Mouse (Mus musculus) spleen, adult 12 weeks (tissue): Measurements from ENCODE around the gene Spef1.

Experiments
- DNase-seq: peaks from one replicate; pipeline ENCODE4 v3.0.0; 2022; ENCODE audit warnings: low spot score

Spef1 gene

DNA sequence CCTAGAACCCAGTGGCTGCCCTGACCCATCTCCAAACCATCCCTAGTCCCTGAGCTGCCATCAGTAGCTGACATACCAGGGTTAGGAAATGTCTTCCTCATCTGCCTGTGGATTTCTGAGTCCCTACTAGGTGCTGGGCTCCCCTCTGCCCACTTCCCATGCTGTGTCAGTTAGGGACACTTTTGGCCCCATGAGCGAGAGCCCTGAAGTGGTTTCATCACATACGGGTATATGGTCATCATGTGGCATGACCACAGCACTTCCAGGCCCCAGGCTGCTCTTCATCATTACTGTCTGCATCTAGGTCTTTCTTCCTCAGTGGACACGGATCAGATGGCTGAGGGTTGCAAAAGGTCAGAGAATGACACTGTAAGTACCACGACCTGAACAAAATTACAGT lies 19.7 kb upstream of the Spef1 start, which contains the start of gene Ap5s1:
Gene Ap5s1 (plus strand): TSS at position 301 of the 400 bp plus-strand sequence.
- DNase-seq = no peak

- DNase-seq = peak; percentile 57
These were observed 18.6 kb upstream of the Spef1 start for GRCm38 (mm10) chr2:131205521-131206182.

- DNase-seq = peak; percentile 35
These were observed 17.4 kb upstream of the Spef1 start for GRCm38 (mm10) chr2:131204410-131204981.

DNA sequence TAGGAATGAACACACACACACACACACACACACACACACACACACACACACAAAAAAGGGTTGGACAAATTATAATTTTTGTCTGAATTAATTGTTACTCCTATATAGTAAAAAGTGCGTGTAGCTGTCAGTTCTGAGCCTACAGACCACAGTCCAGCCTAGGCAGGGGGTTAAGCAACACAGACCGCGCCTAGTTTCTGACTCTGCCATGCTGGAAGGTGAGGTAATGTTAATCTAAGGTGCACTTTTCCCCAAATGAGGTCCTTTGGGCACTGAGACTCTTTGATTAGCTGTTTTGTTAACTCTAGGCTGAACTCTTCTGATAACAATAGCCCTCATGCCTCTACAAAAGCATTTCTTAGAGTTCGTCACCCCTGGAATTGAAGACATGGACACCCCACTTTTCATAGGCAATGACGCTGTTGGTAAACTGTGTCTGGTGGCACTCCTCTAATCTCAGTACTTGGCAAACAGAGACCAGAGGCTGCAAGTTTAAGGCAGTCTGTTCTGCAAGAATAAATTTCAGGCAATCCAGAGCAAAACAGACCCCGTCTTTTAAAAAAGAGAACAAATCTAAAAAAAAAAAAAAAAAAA lies 16.8 kb upstream of the Spef1 start:
- DNase-seq = no peak

DNA sequence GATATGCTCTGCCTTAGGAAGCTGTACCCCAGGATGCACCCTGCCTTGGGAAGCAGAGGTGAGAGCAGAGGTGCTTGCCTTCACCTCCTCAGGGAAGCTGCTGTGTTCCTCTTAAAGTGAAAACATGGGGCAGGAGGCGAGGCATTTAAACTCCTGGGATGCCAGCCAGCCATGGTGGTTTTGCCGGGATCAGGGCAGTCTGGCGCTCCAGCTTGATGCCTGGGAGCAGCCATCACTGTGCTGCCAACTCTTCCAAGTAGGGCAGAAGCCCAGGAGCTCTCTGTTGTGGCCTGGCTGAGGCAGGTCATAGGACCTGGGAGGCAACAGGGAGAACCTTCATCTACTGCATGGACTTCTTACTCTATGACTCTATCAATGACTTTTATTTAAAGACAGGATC lies 14.2 kb upstream of the Spef1 start:
- no peak for DNase-seq

DNA sequence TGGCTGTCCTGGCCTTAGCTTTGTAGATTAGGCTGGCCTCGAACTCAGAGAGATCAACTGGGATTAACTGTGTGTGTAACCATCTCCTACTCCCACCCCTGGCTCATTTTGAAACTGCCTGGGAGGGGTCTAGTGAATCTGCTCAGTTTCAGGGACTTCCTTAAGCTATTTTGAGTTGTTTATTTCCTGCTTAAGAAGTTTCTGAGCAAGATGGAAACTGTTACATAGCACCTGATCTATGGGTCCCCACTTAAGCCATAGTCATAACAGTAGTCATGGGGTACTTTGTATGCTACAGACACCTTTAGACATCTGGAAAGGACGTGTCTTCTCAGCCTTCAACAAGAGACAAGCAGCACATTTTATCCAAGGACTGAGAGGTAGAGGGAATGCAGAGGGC lies 13.6 kb upstream of the Spef1 start:
- DNase-seq = no peak

- DNase-seq = no peak
These were observed 9.7 kb upstream of the Spef1 start for GRCm38 (mm10) chr2:131196606-131197316.

GRCm38 (mm10) chr2:131191005-131191390 lies 3.9 kb upstream of the Spef1 start:
- no peak for DNase-seq

GRCm38 (mm10) chr2:131190344-131191004 lies 3.4 kb upstream of the Spef1 start:
- peak; percentile 34 for DNase-seq

- no peak for DNase-seq
These were observed 2.6 kb upstream of the Spef1 start for GRCm38 (mm10) chr2:131189521-131190309.

DNA sequence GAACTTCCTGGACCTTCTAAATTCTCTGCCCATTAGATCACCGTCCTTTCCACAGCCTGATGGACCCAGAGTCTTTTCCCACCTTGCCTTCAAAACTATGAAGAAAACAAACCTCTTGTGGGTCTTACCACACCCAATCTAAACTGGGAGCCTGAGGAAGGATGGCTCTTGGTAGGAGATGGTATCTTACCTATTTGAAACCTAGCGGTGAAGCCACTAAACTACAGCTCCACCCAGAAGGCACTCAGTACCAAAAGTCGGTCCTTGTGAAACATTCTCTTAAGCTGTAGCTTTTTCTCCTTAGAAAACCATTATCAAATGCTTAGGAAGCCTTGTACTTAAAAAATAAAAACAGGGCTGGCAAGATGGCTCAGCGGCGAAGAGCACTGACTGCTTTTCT lies 1.2 kb upstream of the Spef1 start:
- DNase-seq = no peak

DNA sequence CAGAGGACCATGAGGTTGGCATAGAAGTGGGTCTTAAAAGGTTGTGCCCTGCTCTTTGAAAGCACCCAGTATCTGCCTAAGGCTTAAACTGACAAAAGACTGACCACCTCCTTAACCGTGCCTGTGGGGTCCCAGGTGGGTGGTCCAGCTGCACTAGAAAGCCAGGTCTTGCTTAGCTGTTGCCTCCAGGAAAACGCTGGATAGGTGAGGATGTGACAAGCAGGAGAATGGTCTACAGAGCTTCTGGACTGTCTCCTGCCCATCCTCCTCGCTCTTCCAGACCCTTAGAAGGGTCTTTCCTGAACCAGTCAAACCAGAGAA lies 480 bp upstream of the Spef1 start:
- no peak for DNase-seq

GRCm38 (mm10) chr2:131186343-131186742 lies 739 bp downstream of the Spef1 start:
- DNase-seq = no peak

DNA sequence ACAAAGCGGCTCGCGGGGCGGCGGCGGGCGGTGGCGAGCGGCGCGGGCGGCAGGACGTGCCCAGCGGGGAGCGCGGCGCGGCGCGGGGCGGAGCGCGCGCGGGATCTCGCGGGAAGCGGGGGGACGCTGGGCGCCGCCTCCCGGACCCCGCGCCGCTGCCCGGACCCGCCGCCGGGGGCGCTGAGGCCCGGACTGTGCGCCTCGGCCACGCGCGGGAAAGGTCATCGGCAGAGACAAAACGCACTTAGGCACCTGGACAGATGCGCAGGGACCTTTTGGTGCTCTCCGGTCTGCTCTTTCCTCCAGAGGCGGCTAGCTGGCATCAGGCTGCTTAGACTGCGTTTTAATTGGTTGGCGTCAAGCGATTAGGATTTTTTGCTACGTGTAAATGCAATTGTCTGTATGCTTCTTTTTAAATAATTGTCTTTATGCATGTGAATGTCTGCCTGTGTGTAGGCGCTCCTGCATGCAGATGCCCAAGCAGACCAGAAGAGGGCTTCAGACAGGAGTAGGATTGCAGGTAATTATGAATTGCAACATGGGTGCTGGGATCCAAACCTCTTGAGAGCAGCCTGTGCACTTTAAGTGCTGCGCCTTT lies 7.0 kb downstream of the Spef1 start, which contains the start of gene Cenpb:
Gene Cenpb (minus strand): TSS at position 78 of the 598 bp plus-strand sequence.
- peak; percentile 73 for DNase-seq

- peak; percentile 40 for DNase-seq
These were observed 7.7 kb downstream of the Spef1 start for GRCm38 (mm10) chr2:131179246-131179886.

- no peak for DNase-seq
These were observed 8.2 kb downstream of the Spef1 start for GRCm38 (mm10) chr2:131178828-131179245.

GRCm38 (mm10) chr2:131177932-131178331 lies 9.2 kb downstream of the Spef1 start:
- DNase-seq = no peak

DNA sequence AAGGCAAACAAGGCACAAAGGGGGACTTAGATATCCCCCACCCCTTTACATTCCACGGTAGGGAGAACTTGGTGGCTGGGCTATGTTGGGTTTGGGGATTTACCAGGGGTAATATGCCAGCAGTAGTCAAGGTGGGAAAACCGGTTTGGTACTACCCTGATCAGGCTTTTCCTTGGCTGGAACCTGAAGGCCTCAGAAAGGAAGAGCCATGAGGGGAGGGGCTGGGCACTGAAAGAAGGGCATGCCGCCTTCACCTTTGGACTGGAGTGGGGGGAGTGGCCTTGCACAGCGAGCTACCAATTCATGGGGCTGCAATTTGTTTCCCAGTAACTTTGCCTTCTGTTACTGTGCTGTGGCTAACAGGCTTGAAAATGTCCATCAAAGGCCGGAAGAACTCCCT lies 10.6 kb downstream of the Spef1 start:
- no peak for DNase-seq

DNA sequence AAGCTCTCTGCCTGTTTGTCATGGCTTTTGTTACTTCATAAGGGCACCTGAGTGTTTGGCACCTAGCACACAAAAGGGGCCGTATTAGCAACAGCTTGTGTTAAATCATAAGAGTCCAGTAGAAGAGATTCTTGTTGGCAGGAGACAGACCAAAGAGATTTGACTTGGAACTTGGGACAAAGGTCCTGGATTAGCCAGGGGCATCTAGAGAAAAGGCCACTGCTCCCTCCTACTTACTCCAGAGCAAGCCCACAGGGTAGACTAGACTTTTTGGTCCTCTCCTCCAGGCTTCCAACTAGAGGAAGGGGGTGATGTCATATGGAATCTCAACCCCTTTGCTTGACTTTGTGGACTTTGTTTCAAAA lies 11.2 kb downstream of the Spef1 start:
- DNase-seq = no peak

DNA sequence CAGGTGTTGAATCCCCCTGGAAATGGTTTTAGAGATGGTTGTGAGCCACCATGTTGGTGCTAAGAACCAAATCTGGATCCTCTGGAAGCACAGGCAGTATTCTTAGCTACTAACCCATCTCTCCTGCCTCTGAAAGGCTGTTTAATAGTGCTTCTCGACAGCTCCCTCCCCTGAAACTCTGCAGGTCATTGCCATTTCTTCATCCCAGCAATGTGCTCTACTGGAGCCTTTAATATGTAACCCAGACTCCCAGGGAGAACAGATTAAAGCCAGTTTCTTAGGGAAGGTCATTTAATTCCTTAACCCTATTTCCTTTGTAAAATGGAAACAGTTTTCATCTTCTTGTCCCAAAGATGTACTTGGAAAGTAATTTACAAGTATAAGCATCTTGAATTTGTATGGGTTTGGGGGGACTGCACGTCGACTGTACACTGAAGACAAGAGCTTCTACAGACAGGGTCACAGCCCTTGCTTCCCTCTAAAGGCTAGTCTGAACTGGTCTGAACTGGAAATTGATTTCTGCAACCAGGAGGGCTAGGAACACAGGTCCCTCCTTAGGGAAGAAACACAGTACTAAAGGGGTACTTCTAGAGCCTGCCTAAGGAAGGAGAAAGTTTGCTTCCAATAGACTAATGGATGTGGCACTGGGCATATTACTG lies 11.7 kb downstream of the Spef1 start:
- DNase-seq = no peak
